Mouse (Mus musculus) intestine, postnatal 0 days (tissue): ENCODE results near the gene Edem2. TPM values are rescaled to one million over a fixed set of nuclear protein-coding genes. Genes with fewer than 3 reads are reported as not detected.
A peak's percentile ranks its signal among the peaks of the same experiment; 100 is the strongest.

Experiments used
- ATAC-seq: fragments of 200-750 bp; cut with Nextera tagmentation; 2 replicates; pipeline ENCODE4 v1.8.0; 2017; ENCODE audit warnings: mild to moderate bottlenecking, moderate TSS enrichment, moderate library complexity
- H3K27ac ChIP-seq: fragments of 300-500 bp; sonication (generic); 2 replicates; pipeline ENCODE4 v1.5.1; 2014; ENCODE audit warnings: mild to moderate bottlenecking, low read depth, low read length, moderate library complexity
- H3K27me3 ChIP-seq: fragments of 300-500 bp; sonication (generic); replicated peaks from 2 replicates; pipeline ENCODE4 v1.6.1; 2014; ENCODE audit warnings: low read length, mixed read lengths; ENCODE audit not compliant: control insufficient read depth, insufficient read depth
- H3K36me3 ChIP-seq: fragments of 300-500 bp; sonication (generic); 2 replicates; pipeline ENCODE4 v1.6.1; 2014; ENCODE audit warnings: mild to moderate bottlenecking, moderate library complexity; ENCODE audit not compliant: control insufficient read depth, insufficient read depth
- H3K4me1 ChIP-seq: fragments of 300-500 bp; sonication (generic); replicated peaks from 2 replicates; pipeline ENCODE4 v1.6.1; 2014; ENCODE audit warnings: antibody characterized with exemption, low read length, mixed read lengths; ENCODE audit not compliant: control insufficient read depth, insufficient read depth
- H3K4me2 ChIP-seq: fragments of 300-500 bp; sonication (generic); replicated peaks from 2 replicates; pipeline ENCODE4 v1.6.1; 2014; ENCODE audit warnings: low read depth, mild to moderate bottlenecking, moderate library complexity
- H3K4me3 ChIP-seq: fragments of 300-500 bp; sonication (generic); 2 replicates; pipeline ENCODE4 v1.5.1; 2014; ENCODE audit warnings: low read depth, low read length
- H3K9ac ChIP-seq: fragments of 300-500 bp; sonication (generic); 2 replicates; pipeline ENCODE4 v1.6.1; 2014; ENCODE audit warnings: mild to moderate bottlenecking, low read depth, low read length
- H3K9me3 ChIP-seq: fragments of 300-500 bp; sonication (generic); 2 replicates; pipeline ENCODE4 v1.6.1; 2016; ENCODE audit warnings: mixed run types; ENCODE audit not compliant: control insufficient read depth
- CTCF ChIP-seq: sonication (generic); IDR thresholded peaks from 2 replicates; pipeline ENCODE4 v1.5.1; 2016; ENCODE audit warnings: low read depth, mild to moderate bottlenecking, control low read depth, antibody characterized with exemption, moderate library complexity
- WGBS: fragments of 180-500 bp; shearing (Covaris S2); extraction: QIAGEN DNeasy Blood & Tissue Kit; methylation state at CpG from one replicate; pipeline ENCODE4 v1.1.7; 2014; 5-methylcytosine and 5-hydroxymethylcytosine counted together
- polyA plus RNA-seq: library from polyadenylated mRNA; unstranded; fragments of >200 nt; fragmentation: Nextera tagmentation; extraction: Ambion mirVana; gene quantifications from 2 replicates; pipeline ENCODE4 v1.2.1, GENCODE M21; 2015

Gene Edem2
- polyA plus RNA-seq, 1 experiment from 2014 or later = 61.6 TPM

DNA sequence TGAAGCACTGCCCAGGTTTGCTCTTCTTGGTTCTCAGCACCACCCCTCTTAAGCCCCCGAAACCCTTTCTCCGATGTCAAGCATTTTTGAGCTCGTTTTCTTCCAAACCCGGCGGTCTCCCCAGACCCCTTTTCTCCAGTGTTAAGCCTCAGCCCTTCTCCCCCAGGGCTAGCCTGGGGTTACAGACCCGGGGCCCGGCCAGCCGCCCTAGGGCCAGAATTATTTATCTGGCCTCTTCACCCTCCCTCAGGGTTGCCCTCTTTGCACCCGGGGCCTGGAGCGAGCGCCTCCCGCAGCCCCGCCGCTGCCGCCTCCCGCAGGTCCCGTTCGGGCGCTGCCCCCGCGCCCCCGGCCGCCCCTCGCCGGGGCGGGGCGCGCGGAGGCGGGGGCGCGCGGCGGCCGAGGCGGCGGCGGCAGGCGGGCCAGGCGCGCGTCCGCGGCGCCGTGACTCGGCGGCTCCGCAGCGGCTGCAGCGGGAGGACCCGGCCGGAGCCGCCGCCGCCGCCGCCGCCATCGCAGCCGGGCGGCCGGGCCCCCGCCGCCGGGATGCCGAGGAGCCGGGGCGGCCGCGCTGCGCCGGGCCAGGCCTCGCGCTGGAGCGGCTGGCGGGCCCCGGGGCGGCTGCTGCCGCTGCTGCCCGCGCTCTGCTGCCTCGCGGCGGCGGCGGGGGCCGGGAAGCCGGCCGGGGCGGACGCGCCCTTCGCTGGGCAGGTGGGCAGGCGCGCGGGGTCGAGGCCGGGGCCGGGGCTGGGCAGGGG is 45.8 kb upstream of the Edem2 start, which contains the start of gene Mmp24:
TSS of gene Mmp24 (plus strand) at position 416 of the 758 bp plus-strand sequence.
- Histone ChIP-seq H3K9ac (peak within 1 kb of the TSS; percentile 4; the same call in 1 of the 2 replicates), H3K4me3 (peak within 1 kb of the TSS; percentile 47), H3K9me3 (no peaks in the 10 kb centered on the region), H3K4me1 (no peaks in the 10 kb centered on the region), H3K36me3 (no peaks in the 10 kb centered on the region), H3K27me3 (peaks cover 36% of the 10 kb centered on the region), H3K27ac (no peak within 1 kb of the TSS), H3K4me2 (peak within 1 kb of the TSS; percentile 96)
- 3% methylated on average over 35 of the region's 100 CpGs for WGBS
- no peak for TF ChIP-seq CTCF
- peak; percentile 43 for ATAC-seq

DNA sequence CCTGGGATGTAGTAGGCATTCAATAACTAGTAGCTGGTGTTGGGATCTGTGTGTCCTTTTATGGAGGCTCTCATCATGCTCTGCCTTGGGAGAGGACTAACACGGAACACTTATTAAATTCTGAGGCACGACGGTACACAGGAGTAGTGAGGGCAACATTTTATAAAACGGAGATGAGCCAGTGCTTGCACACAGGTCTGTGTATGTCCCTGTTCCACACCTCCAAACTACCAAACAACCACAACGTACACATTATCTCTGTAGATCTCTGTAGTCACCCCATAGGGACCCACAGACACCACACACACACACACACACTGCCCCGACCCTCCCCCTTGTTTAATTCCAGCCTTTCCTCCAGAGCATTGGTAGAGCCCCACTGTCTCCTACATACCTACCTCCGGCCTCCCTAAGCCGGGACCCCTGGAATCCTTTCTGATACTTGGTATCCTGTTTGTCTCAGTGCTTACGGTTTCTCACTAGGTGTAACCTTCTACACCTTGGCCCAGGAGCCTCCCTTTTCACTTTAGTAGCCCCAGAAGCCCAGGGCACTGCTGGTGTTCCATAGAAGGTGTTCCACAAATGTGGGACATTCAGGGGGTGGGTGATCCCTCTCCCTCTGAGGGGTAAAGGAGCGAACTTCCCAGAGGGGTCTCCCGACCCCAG is 45.1 kb upstream of the Edem2 start:
- no peak for TF ChIP-seq CTCF
- H3K9ac ChIP-seq = no peak overlapping the region
- no peak overlapping the region; the same call in 1 of the 2 replicates for H3K4me3 ChIP-seq
- no peaks in the 10 kb centered on the region for H3K4me1 ChIP-seq
- H3K27me3 ChIP-seq = peaks cover 36% of the 10 kb centered on the region
- no peaks in the 10 kb centered on the region for H3K9me3 ChIP-seq
- no peak overlapping the region for H3K27ac ChIP-seq
- ATAC-seq = no peak
- H3K36me3 ChIP-seq = no peaks in the 10 kb centered on the region
- WGBS = 53% methylated on average over 11 of the region's 11 CpGs
- no peak overlapping the region for H3K4me2 ChIP-seq

DNA sequence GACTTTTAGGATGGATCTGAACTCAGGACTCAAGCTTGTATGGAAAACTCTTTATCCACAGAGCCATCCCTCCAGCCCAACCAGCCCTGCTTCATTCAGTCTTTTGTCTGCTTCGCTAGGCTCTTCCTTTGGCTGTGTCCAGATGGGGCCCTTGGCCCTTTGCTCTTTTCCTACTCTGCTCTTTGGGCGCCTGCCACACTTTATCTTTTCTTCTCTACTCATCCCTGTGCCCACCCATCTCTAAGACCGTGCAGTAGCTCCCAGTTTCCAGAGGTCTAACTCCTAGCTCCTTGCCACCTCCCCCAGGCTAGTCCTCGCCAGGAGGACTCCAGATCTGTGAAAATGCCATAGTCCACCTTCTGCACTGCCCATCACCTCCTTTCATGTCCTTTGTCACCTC is 44.4 kb upstream of the Edem2 start:
- H3K36me3 ChIP-seq = no peaks in the 10 kb centered on the region
- no peak overlapping the region for H3K9ac ChIP-seq
- peaks cover 36% of the 10 kb centered on the region for H3K27me3 ChIP-seq
- H3K4me2 ChIP-seq = no peak overlapping the region
- H3K9me3 ChIP-seq = no peaks in the 10 kb centered on the region
- H3K4me1 ChIP-seq = no peaks in the 10 kb centered on the region
- no peak for TF ChIP-seq CTCF
- WGBS = 61% methylated on average over 4 of the region's 4 CpGs
- no peak for ATAC-seq
- no peak overlapping the region for H3K4me3 ChIP-seq
- H3K27ac ChIP-seq = no peak overlapping the region

DNA sequence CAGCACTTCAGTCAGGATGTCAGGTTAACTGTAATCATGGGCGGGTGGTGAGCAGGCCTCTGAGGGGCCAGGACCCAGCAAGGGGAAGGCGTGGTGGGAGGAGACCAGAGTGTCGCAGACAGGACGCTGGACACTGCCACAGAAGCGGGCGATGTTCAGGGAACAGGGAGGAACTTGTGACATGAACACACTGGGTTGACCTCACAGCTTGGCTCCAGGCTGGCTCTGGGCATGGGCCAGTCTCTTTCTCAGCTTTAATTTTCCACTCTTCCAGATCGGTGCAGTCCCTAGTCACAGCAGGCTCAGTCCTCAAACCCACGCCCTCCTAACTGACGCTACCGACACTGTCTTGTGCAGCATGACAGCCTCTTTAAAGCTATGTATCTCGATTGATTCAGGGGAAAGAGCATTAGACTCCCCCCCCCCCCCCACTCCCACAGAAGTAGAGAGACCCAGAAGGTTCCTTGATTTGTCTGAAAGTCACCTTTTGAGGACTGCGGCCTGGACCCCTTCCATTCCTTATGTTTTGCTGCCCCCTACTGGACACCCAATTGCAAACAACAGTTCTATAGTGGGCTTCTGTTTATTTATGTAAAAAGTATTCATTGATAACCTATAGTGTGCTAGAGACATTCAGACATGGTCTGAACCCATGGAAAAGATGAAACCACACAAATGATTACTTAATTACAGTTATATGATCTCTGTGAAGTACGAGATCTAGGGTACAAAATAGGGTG is 35.6 kb upstream of the Edem2 start:
- TF ChIP-seq CTCF = peak; percentile 83
- no peak overlapping the region for H3K4me2 ChIP-seq
- no peak overlapping the region for H3K9ac ChIP-seq
- WGBS = 62% methylated on average over 13 of the region's 13 CpGs
- H3K4me3 ChIP-seq = no peak overlapping the region
- no peak overlapping the region for H3K27ac ChIP-seq
- H3K4me1 ChIP-seq = no peaks in the 10 kb centered on the region
- no peaks in the 10 kb centered on the region for H3K9me3 ChIP-seq
- H3K27me3 ChIP-seq = no peaks in the 10 kb centered on the region
- ATAC-seq = no peak; the same call in 1 of the 2 replicates
- no peaks in the 10 kb centered on the region for H3K36me3 ChIP-seq

DNA sequence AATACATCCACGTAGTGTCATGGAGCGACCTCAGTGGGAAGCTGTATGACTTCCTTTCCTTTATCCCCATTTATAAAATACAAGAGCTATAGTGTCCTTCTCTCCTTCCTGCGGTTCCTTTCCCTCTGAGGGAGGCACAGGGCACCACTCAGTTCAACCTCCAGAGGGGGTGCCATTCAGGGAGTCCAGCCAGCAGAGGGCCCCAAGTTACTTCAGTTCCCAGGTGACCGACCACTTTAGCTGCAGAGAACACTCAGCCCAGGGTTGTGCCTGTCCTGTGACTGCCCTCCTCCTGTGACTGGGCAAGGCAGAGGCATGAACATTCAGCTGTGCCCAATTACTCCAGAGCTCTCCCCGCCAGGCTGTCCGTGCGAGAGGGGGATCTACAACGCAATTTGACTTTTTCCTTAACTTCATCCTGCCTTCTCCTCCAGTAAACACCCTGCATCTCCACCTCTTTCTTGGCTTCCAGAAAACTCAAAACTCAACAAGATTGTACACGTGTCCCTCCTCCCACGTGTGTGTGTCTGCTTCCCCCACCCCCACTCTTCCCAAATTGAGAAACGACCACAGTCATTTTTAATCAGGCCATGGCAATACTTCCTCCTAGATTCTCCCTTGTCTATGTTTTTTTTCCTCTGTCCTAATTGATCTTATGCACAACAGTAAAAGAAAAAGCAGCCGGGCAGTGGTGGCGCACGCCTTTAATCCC is 27.7 kb upstream of the Edem2 start:
- 62% methylated on average over 14 of the region's 14 CpGs for WGBS

More for the DNA sequence above, 27.7 kb upstream of the Edem2 start:
- H3K36me3 ChIP-seq = no peaks in the 10 kb centered on the region
- H3K4me1 ChIP-seq = no peaks in the 10 kb centered on the region
- no peaks in the 10 kb centered on the region for H3K9me3 ChIP-seq
- no peaks in the 10 kb centered on the region for H3K27me3 ChIP-seq
- no peak for ATAC-seq
- no peak overlapping the region for H3K4me2 ChIP-seq
- peak; percentile 63 for TF ChIP-seq CTCF
- no peak overlapping the region for H3K27ac ChIP-seq
- H3K4me3 ChIP-seq = no peak overlapping the region
- H3K9ac ChIP-seq = no peak overlapping the region
